Mouse (Mus musculus): ENCODE measurements around the gene Fcer1a. TPM values are rescaled to one million over a fixed set of nuclear protein-coding genes. Genes with fewer than 3 reads are reported as not detected.
"Not testable (repeated sequence)": the region's sequence is repeated elsewhere in the genome, so short reads cannot be mapped to it uniquely, and the experiment has no call there.

Gene Fcer1a
- not detected in 2 replicates for polyA plus RNA-seq (2012; rRNA removed)

GRCm38 (mm10) chr1:173227081-173227480, at the start of gene Fcer1a:
Fcer1a (minus strand) TSS chr1:173227214.
- no peaks in the 10 kb centered on the region for H3K27me3 ChIP-seq (replicated peaks; ENCODE audit: control insufficient read depth, insufficient read depth, low read length)
- WGBS, result 79% methylated on average over 2 of the region's 2 CpGs
- H3K4me1 ChIP-seq (ENCODE audit: control insufficient read depth, insufficient read depth, low read length), result no peaks in the 10 kb centered on the region
- no peak for DNase-seq
- no peak for TF ChIP-seq CTCF (conservative IDR thresholded peaks at IDR 0.05; ENCODE audit: insufficient read depth, insufficient read length, low read depth, low read length)
- TF ChIP-seq POLR2A (IDR thresholded peaks at IDR 0.05; ENCODE audit: low read depth, low read length), result no peak
- H3K36me3 ChIP-seq (ENCODE audit: control insufficient read depth, insufficient read depth, low read length), result no peaks in the 10 kb centered on the region
- H3K27ac ChIP-seq (ENCODE audit: insufficient read depth, low read depth, low read length), result no peak within 1 kb of the TSS
- no peak within 1 kb of the TSS for H3K4me3 ChIP-seq (ENCODE audit: insufficient read depth, low read depth, low read length)

GRCm38 (mm10) chr1:173265701-173266100, 38.7 kb upstream of the Fcer1a start, which contains the start of gene Olfr418:
Olfr418 (plus strand) TSS chr1:173266001.
- no peak for TF ChIP-seq POLR2A (IDR thresholded peaks at IDR 0.05; ENCODE audit: low read depth, low read length)
- H3K4me3 ChIP-seq (ENCODE audit: insufficient read depth, low read depth, low read length), result no peak within 1 kb of the TSS
- no peaks in the 10 kb centered on the region for H3K27me3 ChIP-seq (replicated peaks; ENCODE audit: control insufficient read depth, insufficient read depth, low read length)

GRCm38 (mm10) chr1:173249888-173250287, 22.9 kb upstream of the Fcer1a start:
- TF ChIP-seq CTCF (conservative IDR thresholded peaks at IDR 0.05; ENCODE audit: insufficient read depth, insufficient read length, low read depth, low read length) (no peak), POLR2A (IDR thresholded peaks at IDR 0.05; ENCODE audit: low read depth, low read length) (no peak)
- H3K27ac ChIP-seq (ENCODE audit: insufficient read depth, low read depth, low read length), result no peak overlapping the region
- 91% methylated on average over 3 of the region's 3 CpGs for WGBS
- no peaks in the 10 kb centered on the region for H3K36me3 ChIP-seq (ENCODE audit: control insufficient read depth, insufficient read depth, low read length)
- DNase-seq, result no peak
- H3K4me3 ChIP-seq (ENCODE audit: insufficient read depth, low read depth, low read length), result no peak overlapping the region
- H3K27me3 ChIP-seq (replicated peaks; ENCODE audit: control insufficient read depth, insufficient read depth, low read length), result no peaks in the 10 kb centered on the region
- H3K4me1 ChIP-seq (ENCODE audit: control insufficient read depth, insufficient read depth, low read length), result no peaks in the 10 kb centered on the region

More at GRCm38 (mm10) chr1:173265701-173266100, 38.7 kb upstream of the Fcer1a start, which contains the start of gene Olfr418:
- H3K27ac ChIP-seq (ENCODE audit: insufficient read depth, low read depth, low read length), result no peak within 1 kb of the TSS
- H3K4me1 ChIP-seq (ENCODE audit: control insufficient read depth, insufficient read depth, low read length), result no peaks in the 10 kb centered on the region
- DNase-seq, result no peak
- no peaks in the 10 kb centered on the region for H3K36me3 ChIP-seq (ENCODE audit: control insufficient read depth, insufficient read depth, low read length)

- not testable (repeated sequence) for H3K4me1 ChIP-seq (ENCODE audit: control insufficient read depth, insufficient read depth, low read length); H3K27ac ChIP-seq (ENCODE audit: insufficient read depth, low read depth, low read length); H3K36me3 ChIP-seq (ENCODE audit: control insufficient read depth, insufficient read depth, low read length); DNase-seq; H3K27me3 ChIP-seq (replicated peaks; ENCODE audit: control insufficient read depth, insufficient read depth, low read length); H3K4me3 ChIP-seq (ENCODE audit: insufficient read depth, low read depth, low read length)
- WGBS, result 83% methylated on average over 1 of the region's 1 CpGs
Measured at GRCm38 (mm10) chr1:173237004-173237403, 10.0 kb upstream of the Fcer1a start.

GRCm38 (mm10) chr1:173216481-173216880, 10.5 kb downstream of the Fcer1a start:
- Histone ChIP-seq H3K36me3 (ENCODE audit: control insufficient read depth, insufficient read depth, low read length) (no peaks in the 10 kb centered on the region), H3K4me3 (ENCODE audit: insufficient read depth, low read depth, low read length) (no peak overlapping the region), H3K27ac (ENCODE audit: insufficient read depth, low read depth, low read length) (no peak overlapping the region), H3K27me3 (replicated peaks; ENCODE audit: control insufficient read depth, insufficient read depth, low read length) (no peaks in the 10 kb centered on the region), H3K4me1 (ENCODE audit: control insufficient read depth, insufficient read depth, low read length) (no peaks in the 10 kb centered on the region)
- DNase-seq, result no peak
- TF ChIP-seq POLR2A (IDR thresholded peaks at IDR 0.05; ENCODE audit: low read depth, low read length) (no peak), CTCF (conservative IDR thresholded peaks at IDR 0.05; ENCODE audit: insufficient read depth, insufficient read length, low read depth, low read length) (no peak)
- 93% methylated on average over 3 of the region's 3 CpGs for whole genome bisulfite sequencing

GRCm38 (mm10) chr1:173212092-173212491, 14.9 kb downstream of the Fcer1a start, which contains the start of gene Olfr1404:
Olfr1404 (plus strand) TSS chr1:173212392.
- Histone ChIP-seq H3K27me3 (replicated peaks; ENCODE audit: control insufficient read depth, insufficient read depth, low read length) (no peaks in the 10 kb centered on the region), H3K4me1 (ENCODE audit: control insufficient read depth, insufficient read depth, low read length) (no peaks in the 10 kb centered on the region), H3K36me3 (ENCODE audit: control insufficient read depth, insufficient read depth, low read length) (no peaks in the 10 kb centered on the region), H3K27ac (ENCODE audit: insufficient read depth, low read depth, low read length) (no peak within 1 kb of the TSS), H3K4me3 (ENCODE audit: insufficient read depth, low read depth, low read length) (no peak within 1 kb of the TSS)
- 69% methylated on average over 5 of the region's 5 CpGs for WGBS
- no peak for DNase-seq
- TF ChIP-seq CTCF (conservative IDR thresholded peaks at IDR 0.05; ENCODE audit: insufficient read depth, insufficient read length, low read depth, low read length) (no peak), POLR2A (IDR thresholded peaks at IDR 0.05; ENCODE audit: low read depth, low read length) (no peak)

GRCm38 (mm10) chr1:173197508-173197907, 29.5 kb downstream of the Fcer1a start, which contains the start of gene Olfr218:
Olfr218 (plus strand) TSS chr1:173197808.
- H3K4me1 ChIP-seq (ENCODE audit: control insufficient read depth, insufficient read depth, low read length), result no peaks in the 10 kb centered on the region
- DNase-seq, result no peak
- H3K27me3 ChIP-seq (replicated peaks; ENCODE audit: control insufficient read depth, insufficient read depth, low read length), result no peaks in the 10 kb centered on the region
- H3K27ac ChIP-seq (ENCODE audit: insufficient read depth, low read depth, low read length), result no peak within 1 kb of the TSS
- H3K4me3 ChIP-seq (ENCODE audit: insufficient read depth, low read depth, low read length), result no peak within 1 kb of the TSS
- TF ChIP-seq POLR2A (IDR thresholded peaks at IDR 0.05; ENCODE audit: low read depth, low read length) (no peak), CTCF (conservative IDR thresholded peaks at IDR 0.05; ENCODE audit: insufficient read depth, insufficient read length, low read depth, low read length) (no peak)
- H3K36me3 ChIP-seq (ENCODE audit: control insufficient read depth, insufficient read depth, low read length), result no peaks in the 10 kb centered on the region
- 70% methylated on average over 5 of the region's 5 CpGs for WGBS

GRCm38 (mm10) chr1:173196359-173196758, 30.7 kb downstream of the Fcer1a start:
- H3K36me3 ChIP-seq (ENCODE audit: control insufficient read depth, insufficient read depth, low read length), result no peaks in the 10 kb centered on the region
- no peak for DNase-seq
- no peaks in the 10 kb centered on the region for H3K27me3 ChIP-seq (replicated peaks; ENCODE audit: control insufficient read depth, insufficient read depth, low read length)
- no peak overlapping the region for H3K27ac ChIP-seq (ENCODE audit: insufficient read depth, low read depth, low read length)
- TF ChIP-seq CTCF (conservative IDR thresholded peaks at IDR 0.05; ENCODE audit: insufficient read depth, insufficient read length, low read depth, low read length) (no peak), POLR2A (IDR thresholded peaks at IDR 0.05; ENCODE audit: low read depth, low read length) (no peak)
- 81% methylated on average over 2 of the region's 2 CpGs for WGBS
- H3K4me3 ChIP-seq (ENCODE audit: insufficient read depth, low read depth, low read length), result no peak overlapping the region
- no peaks in the 10 kb centered on the region for H3K4me1 ChIP-seq (ENCODE audit: control insufficient read depth, insufficient read depth, low read length)
